Mouse (Mus musculus): ENCODE results near the gene Cmtm7.

Gene Cmtm7

GRCm38 (mm10) chr9:114752311-114752710 is 29.3 kb downstream of the Cmtm7 start:
- Histone ChIP-seq H3K4me1 (replicated peaks; ENCODE audit: low read depth, low read length) (peaks cover 29% of the 10 kb centered on the region), H3K4me3 (replicated peaks; ENCODE audit: low read length) (no peak overlapping the region), H3K27me3 (ENCODE audit: insufficient read depth, low read length) (no peaks in the 10 kb centered on the region), H3K36me3 (ENCODE audit: insufficient read depth, low read length) (peaks cover 62% of the 10 kb centered on the region), H3K9me3 (ENCODE audit: low read length) (no peaks in the 10 kb centered on the region)
- TF ChIP-seq POU5F1 (IDR thresholded peaks at IDR 0.05; ENCODE audit: borderline replicate concordance, low read length) = no peak
- TF ChIP-seq CTCF (conservative IDR thresholded peaks at IDR 0.05; ENCODE audit: low read length) = no peak
- TF ChIP-seq NANOG (IDR thresholded peaks at IDR 0.05; ENCODE audit: borderline replicate concordance, low read length) = no peak

DNA sequence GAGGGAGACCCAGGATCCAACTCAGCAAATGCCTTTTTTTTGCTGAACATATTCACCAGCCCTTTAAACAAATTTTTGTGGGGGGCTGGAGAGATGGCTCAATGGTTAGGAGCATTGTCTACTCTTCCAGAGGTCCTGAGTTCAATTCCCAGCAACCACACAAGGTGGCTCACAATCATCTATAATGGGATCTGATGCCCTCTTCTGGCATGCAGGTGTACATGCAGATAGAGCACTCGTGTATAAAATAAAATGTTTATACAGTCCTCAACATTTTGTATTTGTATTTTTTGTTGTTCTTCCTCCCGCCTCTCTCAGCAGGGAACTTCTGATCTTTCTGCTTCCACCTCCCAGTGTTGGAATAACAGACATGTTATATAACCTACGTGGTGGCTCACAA is 30.1 kb downstream of the Cmtm7 start:
- H3K36me3 ChIP-seq (ENCODE audit: insufficient read depth, low read length) = peaks cover 62% of the 10 kb centered on the region
- H3K4me1 ChIP-seq (replicated peaks; ENCODE audit: low read depth, low read length) = peaks cover 31% of the 10 kb centered on the region
- no peak overlapping the region for H3K4me3 ChIP-seq (replicated peaks; ENCODE audit: low read length)
- H3K27me3 ChIP-seq (ENCODE audit: insufficient read depth, low read length) = no peaks in the 10 kb centered on the region
- no peaks in the 10 kb centered on the region for H3K9me3 ChIP-seq (ENCODE audit: low read length)
- TF ChIP-seq CTCF (conservative IDR thresholded peaks at IDR 0.05; ENCODE audit: low read length) = peak; percentile 25
- TF ChIP-seq NANOG (IDR thresholded peaks at IDR 0.05; ENCODE audit: borderline replicate concordance, low read length) = no peak

GRCm38 (mm10) chr9:114747466-114747865 is 34.2 kb downstream of the Cmtm7 start:
- TF ChIP-seq POU5F1 (IDR thresholded peaks at IDR 0.05; ENCODE audit: borderline replicate concordance, low read length) = no peak
- TF ChIP-seq NANOG (IDR thresholded peaks at IDR 0.05; ENCODE audit: borderline replicate concordance, low read length) = no peak
- TF ChIP-seq CTCF (conservative IDR thresholded peaks at IDR 0.05; ENCODE audit: low read length) = no peak
- Histone ChIP-seq H3K27me3 (ENCODE audit: insufficient read depth, low read length) (no peaks in the 10 kb centered on the region), H3K4me1 (replicated peaks; ENCODE audit: low read depth, low read length) (peaks cover 35% of the 10 kb centered on the region), H3K36me3 (ENCODE audit: insufficient read depth, low read length) (peaks cover 78% of the 10 kb centered on the region), H3K9me3 (ENCODE audit: low read length) (no peaks in the 10 kb centered on the region), H3K4me3 (replicated peaks; ENCODE audit: low read length) (peak overlapping the region; percentile 27; the same call in 1 of the 2 replicates)

GRCm38 (mm10) chr9:114747012-114747411 is 34.6 kb downstream of the Cmtm7 start:
- Histone ChIP-seq H3K27me3 (ENCODE audit: insufficient read depth, low read length) (no peaks in the 10 kb centered on the region), H3K9me3 (ENCODE audit: low read length) (no peaks in the 10 kb centered on the region), H3K36me3 (ENCODE audit: insufficient read depth, low read length) (peaks cover 82% of the 10 kb centered on the region), H3K4me1 (replicated peaks; ENCODE audit: low read depth, low read length) (peaks cover 31% of the 10 kb centered on the region), H3K4me3 (replicated peaks; ENCODE audit: low read length) (peak overlapping the region; percentile 27; the same call in 1 of the 2 replicates)
- no peak for TF ChIP-seq CTCF (conservative IDR thresholded peaks at IDR 0.05; ENCODE audit: low read length)
- no peak for TF ChIP-seq NANOG (IDR thresholded peaks at IDR 0.05; ENCODE audit: borderline replicate concordance, low read length)
- no peak for TF ChIP-seq POU5F1 (IDR thresholded peaks at IDR 0.05; ENCODE audit: borderline replicate concordance, low read length)

DNA sequence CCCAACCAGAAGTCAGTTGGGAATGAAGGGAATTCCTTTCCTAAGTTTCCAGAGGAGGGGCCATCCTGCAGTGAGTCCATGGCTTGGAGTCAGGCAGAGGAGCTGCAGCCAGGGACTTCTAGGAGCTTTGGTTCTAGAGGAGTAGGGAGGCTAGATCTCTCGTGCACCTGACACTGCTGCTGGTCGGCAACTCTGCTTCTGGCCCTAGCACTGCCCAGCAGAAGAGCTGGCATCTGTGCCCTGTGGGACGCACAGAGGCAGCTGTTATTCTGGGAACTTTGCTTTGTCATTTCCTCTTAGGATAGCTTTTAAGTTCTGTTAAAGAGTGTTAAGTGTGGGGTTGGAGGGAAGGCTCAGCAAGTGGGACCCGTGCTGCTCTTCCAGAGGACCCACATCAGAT is 36.0 kb downstream of the Cmtm7 start:
- Histone ChIP-seq H3K4me3 (replicated peaks; ENCODE audit: low read length) (no peak overlapping the region), H3K36me3 (ENCODE audit: insufficient read depth, low read length) (peaks cover 90% of the 10 kb centered on the region), H3K4me1 (replicated peaks; ENCODE audit: low read depth, low read length) (peaks cover 31% of the 10 kb centered on the region), H3K9me3 (ENCODE audit: low read length) (no peaks in the 10 kb centered on the region), H3K27me3 (ENCODE audit: insufficient read depth, low read length) (no peaks in the 10 kb centered on the region)
- TF ChIP-seq CTCF (conservative IDR thresholded peaks at IDR 0.05; ENCODE audit: low read length) (no peak), POU5F1 (IDR thresholded peaks at IDR 0.05; ENCODE audit: borderline replicate concordance, low read length) (no peak), NANOG (IDR thresholded peaks at IDR 0.05; ENCODE audit: borderline replicate concordance, low read length) (no peak)

GRCm38 (mm10) chr9:114745163-114745562 is 36.5 kb downstream of the Cmtm7 start:
- H3K36me3 ChIP-seq (ENCODE audit: insufficient read depth, low read length) = peaks cover 90% of the 10 kb centered on the region
- TF ChIP-seq POU5F1 (IDR thresholded peaks at IDR 0.05; ENCODE audit: borderline replicate concordance, low read length) (no peak), NANOG (IDR thresholded peaks at IDR 0.05; ENCODE audit: borderline replicate concordance, low read length) (no peak), CTCF (conservative IDR thresholded peaks at IDR 0.05; ENCODE audit: low read length) (no peak)
- no peak overlapping the region for H3K4me3 ChIP-seq (replicated peaks; ENCODE audit: low read length)
- H3K9me3 ChIP-seq (ENCODE audit: low read length) = no peaks in the 10 kb centered on the region
- H3K4me1 ChIP-seq (replicated peaks; ENCODE audit: low read depth, low read length) = peaks cover 33% of the 10 kb centered on the region
- H3K27me3 ChIP-seq (ENCODE audit: insufficient read depth, low read length) = no peaks in the 10 kb centered on the region

GRCm38 (mm10) chr9:114742731-114743130 is 38.9 kb downstream of the Cmtm7 start:
- no peaks in the 10 kb centered on the region for H3K9me3 ChIP-seq (ENCODE audit: low read length)
- TF ChIP-seq POU5F1 (IDR thresholded peaks at IDR 0.05; ENCODE audit: borderline replicate concordance, low read length) (no peak), CTCF (conservative IDR thresholded peaks at IDR 0.05; ENCODE audit: low read length) (no peak), NANOG (IDR thresholded peaks at IDR 0.05; ENCODE audit: borderline replicate concordance, low read length) (no peak)
- H3K27me3 ChIP-seq (ENCODE audit: insufficient read depth, low read length) = no peaks in the 10 kb centered on the region
- H3K36me3 ChIP-seq (ENCODE audit: insufficient read depth, low read length) = peaks cover 91% of the 10 kb centered on the region
- peaks cover 24% of the 10 kb centered on the region for H3K4me1 ChIP-seq (replicated peaks; ENCODE audit: low read depth, low read length)
- no peak overlapping the region for H3K4me3 ChIP-seq (replicated peaks; ENCODE audit: low read length)

- H3K36me3 ChIP-seq (ENCODE audit: insufficient read depth, low read length) = peaks cover 77% of the 10 kb centered on the region
- H3K4me1 ChIP-seq (replicated peaks; ENCODE audit: low read depth, low read length) = peaks cover 17% of the 10 kb centered on the region
- H3K27me3 ChIP-seq (ENCODE audit: insufficient read depth, low read length) = no peaks in the 10 kb centered on the region
- no peak for TF ChIP-seq POU5F1 (IDR thresholded peaks at IDR 0.05; ENCODE audit: borderline replicate concordance, low read length)
- TF ChIP-seq CTCF (conservative IDR thresholded peaks at IDR 0.05; ENCODE audit: low read length) = no peak
- no peak for TF ChIP-seq NANOG (IDR thresholded peaks at IDR 0.05; ENCODE audit: borderline replicate concordance, low read length)
- no peak overlapping the region for H3K4me3 ChIP-seq (replicated peaks; ENCODE audit: low read length)
- H3K9me3 ChIP-seq (ENCODE audit: low read length) = no peaks in the 10 kb centered on the region
Measured at GRCm38 (mm10) chr9:114740336-114740735, 41.3 kb downstream of the Cmtm7 start.

DNA sequence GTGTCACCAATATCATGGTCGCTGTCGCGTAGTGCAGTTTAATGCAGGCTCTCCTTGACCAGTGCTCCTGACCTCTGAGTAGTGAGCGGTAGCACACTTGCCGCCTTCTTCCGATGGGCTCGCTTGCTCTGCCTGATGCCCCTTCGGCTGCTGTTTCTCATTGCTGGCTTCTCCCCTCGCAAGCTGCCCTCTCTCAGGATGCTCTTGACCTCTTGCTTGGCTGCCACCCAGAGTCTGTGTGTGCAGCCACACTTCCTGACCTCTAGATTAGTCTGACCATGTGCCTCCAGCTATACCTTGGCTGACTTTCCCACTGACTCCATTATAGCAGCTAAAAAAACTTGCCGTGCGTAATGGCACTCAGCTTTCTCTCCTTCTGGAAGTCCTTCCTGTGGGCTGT is 45.2 kb downstream of the Cmtm7 start:
- TF ChIP-seq NANOG (IDR thresholded peaks at IDR 0.05; ENCODE audit: borderline replicate concordance, low read length) (no peak), POU5F1 (IDR thresholded peaks at IDR 0.05; ENCODE audit: borderline replicate concordance, low read length) (no peak), CTCF (conservative IDR thresholded peaks at IDR 0.05; ENCODE audit: low read length) (no peak)
- Histone ChIP-seq H3K36me3 (ENCODE audit: insufficient read depth, low read length) (peaks cover 63% of the 10 kb centered on the region), H3K27me3 (ENCODE audit: insufficient read depth, low read length) (no peaks in the 10 kb centered on the region), H3K4me3 (replicated peaks; ENCODE audit: low read length) (0 out of 2 replicates have a peak overlapping the region, but pooled peaks have one; percentile 13), H3K9me3 (ENCODE audit: low read length) (no peaks in the 10 kb centered on the region), H3K4me1 (replicated peaks; ENCODE audit: low read depth, low read length) (peaks cover 52% of the 10 kb centered on the region)

Measured in E14TG2a.4 (cell line).